Mouse (Mus musculus) CH12.LX (cell line): ENCODE results near the gene Cacfd1.

Experiments
- CTCF ChIP-seq, 2 experiments: IDR thresholded peaks in 1 of 2; conservative IDR thresholded peaks in 1 of 2; 2 replicates each; pipeline ENCODE4 v1.5.1; 2011 to 2012; ENCODE audit warnings: low read depth in 2 of 2, low read length in 2 of 2, improper control_type of control experiment in 1 of 2, inconsistent platforms in 1 of 2, mild to moderate bottlenecking in 1 of 2, moderate library complexity in 1 of 2
- NELFE ChIP-seq: IDR thresholded peaks from 2 replicates; pipeline ENCODE4 v1.6.1; 2011; ENCODE audit warnings: low read depth, low read length, improper control_type of control experiment
- NRF1 ChIP-seq: IDR thresholded peaks from 2 replicates; pipeline ENCODE4 v1.6.1; 2014; ENCODE audit warnings: low read depth, mild to moderate bottlenecking, inconsistent platforms, low read length, improper control_type of control experiment, moderate library complexity
- ZKSCAN1 ChIP-seq: IDR thresholded peaks from 2 replicates; pipeline ENCODE4 v1.6.1; 2012; ENCODE audit warnings: low read depth, inconsistent platforms, low read length, improper control_type of control experiment, borderline replicate concordance

DNA sequence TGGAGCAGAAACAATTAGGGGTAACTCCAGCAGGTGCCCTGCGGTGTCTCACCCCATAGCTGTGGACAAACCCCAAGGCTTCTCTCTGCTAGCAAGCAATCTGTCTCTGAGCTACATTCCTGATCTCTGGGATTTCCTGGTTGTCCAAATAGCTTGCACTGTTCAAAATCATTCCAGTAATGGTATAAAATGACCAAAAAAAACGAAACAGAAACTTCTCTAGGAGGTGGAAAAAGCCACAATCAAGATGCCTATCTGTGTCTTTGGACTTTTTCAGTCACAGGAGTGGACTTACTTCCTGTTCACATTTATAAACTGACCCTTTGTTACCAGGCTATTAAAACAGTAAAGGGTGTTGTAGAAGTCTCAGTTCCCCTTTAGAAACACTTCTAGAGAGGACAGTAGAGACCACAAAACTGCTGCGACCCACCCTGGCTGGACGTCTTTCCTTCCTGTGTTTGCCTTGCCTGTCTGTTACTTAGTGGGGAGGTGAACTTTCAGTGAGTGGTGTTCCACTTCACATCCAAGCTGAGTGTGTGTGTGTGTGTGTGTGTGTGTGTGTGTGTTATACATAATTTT is 18.8 kb downstream of the Cacfd1 start:
- no peak for TF ChIP-seq ZKSCAN1
- no peak for TF ChIP-seq NELFE
- no peak for TF ChIP-seq NRF1
- TF ChIP-seq CTCF (conservative IDR thresholded peaks at IDR 0.05 in 1 of 2, IDR thresholded peaks at IDR 0.05 in 1 of 2; ENCODE audit: low read depth in 2 of 2, low read length in 2 of 2) = no peak
